Mouse (Mus musculus) lung, embryonic 16.5 days (tissue): Measurements from ENCODE around the gene Macf1. TPM values are rescaled to one million over a fixed set of nuclear protein-coding genes. Genes with fewer than 3 reads are reported as not detected.
A peak's percentile ranks its signal among the peaks of the same experiment; 100 is the strongest.

ENCODE experiments used
- ATAC-seq: fragments of 200-750 bp; cut with Nextera tagmentation; 2 replicates; pipeline ENCODE4 v1.8.0; 2017; ENCODE audit warnings: low read depth, mild to moderate bottlenecking, moderate library complexity
- H3K27ac ChIP-seq: fragments of 300-500 bp; sonication (generic); 2 replicates; pipeline ENCODE4 v1.5.1; 2014; ENCODE audit warnings: mild to moderate bottlenecking, control low read depth, low read length
- H3K27me3 ChIP-seq: fragments of 300-500 bp; sonication (generic); 2 replicates; pipeline ENCODE4 v1.6.1; 2014; ENCODE audit warnings: low read depth, low read length, mixed read lengths; ENCODE audit not compliant: control insufficient read depth, insufficient read depth
- H3K36me3 ChIP-seq: fragments of 300-500 bp; sonication (generic); 2 replicates; pipeline ENCODE4 v1.6.1; 2014; ENCODE audit warnings: low read length; ENCODE audit not compliant: control insufficient read depth, insufficient read depth
- H3K4me1 ChIP-seq: fragments of 300-500 bp; sonication (generic); replicated peaks from 2 replicates; pipeline ENCODE4 v1.6.1; 2014; ENCODE audit warnings: low read length, mixed read lengths; ENCODE audit not compliant: control insufficient read depth, insufficient read depth
- H3K4me2 ChIP-seq: fragments of 300-500 bp; sonication (generic); 2 replicates; pipeline ENCODE4 v1.6.1; 2014; ENCODE audit warnings: low read depth, low read length, control low read depth
- H3K4me3 ChIP-seq: fragments of 300-500 bp; sonication (generic); 2 replicates; pipeline ENCODE4 v1.5.1; 2014; ENCODE audit warnings: mild to moderate bottlenecking, low read length, control low read depth
- H3K9ac ChIP-seq: fragments of 300-500 bp; sonication (generic); 2 replicates; pipeline ENCODE4 v1.6.1; 2014; ENCODE audit warnings: low read length, control low read depth
- H3K9me3 ChIP-seq: fragments of 300-500 bp; sonication (generic); 2 replicates; pipeline ENCODE4 v1.6.1; 2016; ENCODE audit warnings: low read length; ENCODE audit not compliant: control insufficient read depth
- WGBS: fragments of 180-500 bp; shearing (Covaris S2); extraction: QIAGEN DNeasy Blood & Tissue Kit; methylation state at CpG from one replicate; pipeline ENCODE4 v1.1.7; 2014; 5-methylcytosine and 5-hydroxymethylcytosine counted together
- polyA plus RNA-seq: library from polyadenylated mRNA; unstranded; fragments of >200 nt; fragmentation: Nextera tagmentation; extraction: Ambion mirVana; gene quantifications from 2 replicates; pipeline ENCODE4 v1.2.1, GENCODE M21; 2015

The Macf1 gene
- polyA plus RNA-seq, 1 experiment from 2014 or later, result 77.8 TPM

DNA sequence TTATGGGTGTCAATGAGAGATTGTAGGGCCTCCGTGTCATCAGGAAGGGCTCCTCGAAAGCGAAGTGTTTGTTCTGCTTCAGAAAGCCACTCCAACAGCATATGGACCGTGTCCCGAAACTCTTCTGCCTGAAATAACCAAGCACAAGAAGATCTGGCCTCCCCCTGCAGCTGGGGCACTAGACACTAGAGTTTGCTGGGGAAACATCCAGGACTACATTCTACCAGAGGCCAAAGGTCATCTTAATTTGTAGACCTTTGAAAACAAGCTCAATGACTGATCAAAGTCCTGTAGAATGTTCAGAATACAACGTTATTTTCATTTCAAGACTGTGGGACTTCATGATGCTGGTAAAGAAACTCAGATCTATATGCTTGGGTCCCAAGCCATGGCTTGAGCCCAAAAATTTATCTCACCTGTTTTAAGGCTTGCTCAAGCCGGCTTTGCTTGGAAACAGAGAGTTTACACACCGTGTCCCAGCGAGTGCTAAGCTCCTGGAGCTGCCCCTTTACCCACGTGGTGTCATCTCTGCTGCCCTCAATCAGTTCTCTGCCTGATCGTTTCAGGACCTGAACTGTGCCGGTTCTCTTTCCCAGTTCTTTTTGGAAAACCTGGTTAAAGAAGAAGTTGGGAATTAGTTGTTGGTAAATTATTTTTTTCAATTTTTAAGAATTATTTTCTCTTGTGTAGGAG lies 309.7 kb downstream of the Macf1 start:
- H3K9ac ChIP-seq, result no peak overlapping the region
- H3K9me3 ChIP-seq, result no peaks in the 10 kb centered on the region
- H3K4me2 ChIP-seq, result no peak overlapping the region
- H3K4me3 ChIP-seq, result no peak overlapping the region
- WGBS, result 84% methylated on average over 12 of the region's 12 CpGs
- no peak for ATAC-seq
- peaks cover 75% of the 10 kb centered on the region for H3K36me3 ChIP-seq
- no peaks in the 10 kb centered on the region for H3K4me1 ChIP-seq
- H3K27me3 ChIP-seq, result no peaks in the 10 kb centered on the region
- H3K27ac ChIP-seq, result no peak overlapping the region

- no peaks in the 10 kb centered on the region for H3K9me3 ChIP-seq
- no peaks in the 10 kb centered on the region for H3K27me3 ChIP-seq
- no peak overlapping the region for H3K4me3 ChIP-seq
- H3K27ac ChIP-seq, result no peak overlapping the region
- H3K36me3 ChIP-seq, result peaks cover 77% of the 10 kb centered on the region
- 94% methylated on average over 4 of the region's 4 CpGs for WGBS
- H3K4me2 ChIP-seq, result no peak overlapping the region
- H3K9ac ChIP-seq, result no peak overlapping the region
- ATAC-seq, result no peak
- H3K4me1 ChIP-seq, result no peaks in the 10 kb centered on the region
Observed at GRCm38 (mm10) chr4:123363555-123363954, 320.6 kb downstream of the Macf1 start.

DNA sequence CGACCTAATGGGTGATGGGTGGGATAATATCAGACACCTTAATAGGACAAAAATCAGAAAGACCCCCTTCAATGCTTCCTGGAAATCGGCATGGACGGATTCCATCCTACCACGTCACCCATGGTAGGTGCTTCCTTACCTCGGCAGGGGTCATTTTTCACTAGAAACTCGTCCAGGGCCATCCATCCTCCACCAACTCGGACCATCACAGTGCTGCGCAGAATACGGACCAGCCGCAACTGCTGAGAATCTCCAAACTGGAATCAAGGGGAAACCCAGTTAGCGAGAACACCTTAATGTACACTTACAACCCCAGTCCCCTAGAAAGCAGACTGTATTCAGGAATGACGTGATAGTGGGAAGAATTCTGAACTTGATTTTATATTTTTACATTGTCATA lies 323.4 kb downstream of the Macf1 start:
- Histone ChIP-seq H3K9me3 (no peaks in the 10 kb centered on the region), H3K4me3 (no peak overlapping the region), H3K4me1 (no peaks in the 10 kb centered on the region), H3K4me2 (no peak overlapping the region), H3K36me3 (peaks cover 66% of the 10 kb centered on the region), H3K9ac (no peak overlapping the region), H3K27me3 (no peaks in the 10 kb centered on the region), H3K27ac (no peak overlapping the region)
- no peak for ATAC-seq
- WGBS, result 92% methylated on average over 12 of the region's 12 CpGs

DNA sequence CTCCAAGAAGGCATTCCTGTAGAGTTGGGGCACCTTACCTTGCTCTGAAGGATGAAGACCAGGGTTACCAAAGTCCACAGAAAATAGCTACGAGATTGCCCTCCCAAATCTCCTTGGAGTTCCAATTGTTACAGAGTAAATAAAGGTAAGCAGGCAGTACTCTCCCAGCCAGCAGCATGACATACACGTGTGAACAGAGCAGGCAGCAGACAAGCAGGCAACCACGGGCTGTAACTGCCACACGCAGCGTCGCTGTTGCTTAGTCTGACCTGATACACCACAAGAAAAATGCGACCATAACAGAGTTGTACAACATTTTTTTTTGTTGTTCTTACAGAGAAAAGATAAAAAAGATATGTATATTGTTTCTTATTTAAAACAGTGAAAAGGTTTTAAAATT lies 325.5 kb downstream of the Macf1 start:
- WGBS, result 89% methylated on average over 7 of the region's 7 CpGs
- ATAC-seq, result no peak
- no peak overlapping the region for H3K4me2 ChIP-seq
- H3K4me1 ChIP-seq, result no peaks in the 10 kb centered on the region
- H3K9ac ChIP-seq, result no peak overlapping the region
- no peaks in the 10 kb centered on the region for H3K27me3 ChIP-seq
- no peaks in the 10 kb centered on the region for H3K9me3 ChIP-seq
- H3K36me3 ChIP-seq, result peaks cover 70% of the 10 kb centered on the region
- no peak overlapping the region for H3K4me3 ChIP-seq
- H3K27ac ChIP-seq, result no peak overlapping the region

GRCm38 (mm10) chr4:123355941-123356340 lies 328.2 kb downstream of the Macf1 start:
- Histone ChIP-seq H3K4me1 (no peaks in the 10 kb centered on the region), H3K4me2 (no peak overlapping the region), H3K4me3 (no peak overlapping the region), H3K27me3 (no peaks in the 10 kb centered on the region), H3K27ac (no peak overlapping the region), H3K9me3 (no peaks in the 10 kb centered on the region), H3K9ac (no peak overlapping the region), H3K36me3 (peaks cover 67% of the 10 kb centered on the region)
- 82% methylated on average over 8 of the region's 8 CpGs for WGBS
- no peak for ATAC-seq

- H3K9ac ChIP-seq, result no peak overlapping the region
- H3K27ac ChIP-seq, result no peak overlapping the region
- no peaks in the 10 kb centered on the region for H3K27me3 ChIP-seq
- no peak overlapping the region for H3K4me2 ChIP-seq
- 82% methylated on average over 10 of the region's 10 CpGs for WGBS
- no peak overlapping the region for H3K4me3 ChIP-seq
- H3K36me3 ChIP-seq, result peaks cover 64% of the 10 kb centered on the region
- no peaks in the 10 kb centered on the region for H3K4me1 ChIP-seq
- no peak for ATAC-seq
- no peaks in the 10 kb centered on the region for H3K9me3 ChIP-seq
Observed at GRCm38 (mm10) chr4:123353271-123353877, 330.8 kb downstream of the Macf1 start.

- peak overlapping the region; percentile 91 for H3K4me2 ChIP-seq
- ATAC-seq, result peak; percentile 27
- peak overlapping the region; percentile 58 for H3K4me3 ChIP-seq
- H3K4me1 ChIP-seq, result peaks cover 5% of the 10 kb centered on the region
- H3K36me3 ChIP-seq, result no peaks in the 10 kb centered on the region
- 4% methylated on average over 6 of the region's 6 CpGs for WGBS
- H3K9me3 ChIP-seq, result no peaks in the 10 kb centered on the region
- 0 out of 2 replicates have a peak overlapping the region, but pooled peaks have one; percentile 5 for H3K27ac ChIP-seq
- peaks cover 23% of the 10 kb centered on the region for H3K27me3 ChIP-seq
- no peak overlapping the region for H3K9ac ChIP-seq
Observed at GRCm38 (mm10) chr4:123343471-123343789, 340.7 kb downstream of the Macf1 start.

- Histone ChIP-seq H3K36me3 (no peaks in the 10 kb centered on the region), H3K4me1 (peaks cover 5% of the 10 kb centered on the region), H3K4me2 (peak within 1 kb of the TSS; percentile 91), H3K27me3 (peaks cover 23% of the 10 kb centered on the region), H3K9ac (peak within 1 kb of the TSS; percentile 51), H3K4me3 (peak within 1 kb of the TSS; percentile 58), H3K27ac (0 out of 2 replicates have a peak within 1 kb of the TSS, but pooled peaks have one; percentile 5), H3K9me3 (no peaks in the 10 kb centered on the region)
- peak; percentile 92 for ATAC-seq
- WGBS, result under 1% methylated on average over 64 of the region's 65 CpGs
Observed at GRCm38 (mm10) chr4:123342642-123343470, 341.3 kb downstream of the Macf1 start, which contains the start of gene Bmp8a. Bmp8a (minus strand) TSS chr4:123343252.

- Histone ChIP-seq H3K4me3 (peak overlapping the region; percentile 58), H3K27me3 (peaks cover 23% of the 10 kb centered on the region), H3K27ac (no peak overlapping the region), H3K9me3 (no peaks in the 10 kb centered on the region), H3K36me3 (no peaks in the 10 kb centered on the region), H3K4me1 (peaks cover 5% of the 10 kb centered on the region), H3K9ac (peak overlapping the region; percentile 51), H3K4me2 (peak overlapping the region; percentile 91)
- peak; percentile 9; the same call in 1 of the 2 replicates for ATAC-seq
- WGBS, result 2% methylated on average over 43 of the region's 43 CpGs
Observed at GRCm38 (mm10) chr4:123342091-123342641, 342.0 kb downstream of the Macf1 start.
